Mouse (Mus musculus): ENCODE measurements around the gene Cryaa.

- TF ChIP-seq CTCF (IDR thresholded peaks at IDR 0.05; ENCODE audit: borderline replicate concordance, insufficient read depth, low read length) (no peak), POLR2A (IDR thresholded peaks at IDR 0.05; ENCODE audit: low read depth, low read length) (peak; percentile 79)
Measured at GRCm38 (mm10) chr17:31636942-31637811, 40.4 kb upstream of the Cryaa start, which contains the start of gene Cbs.
